Mouse (Mus musculus): ENCODE data around the gene Golm1.
A peak's percentile ranks its signal among the peaks of the same experiment; 100 is the strongest.

Golm1 gene

DNA sequence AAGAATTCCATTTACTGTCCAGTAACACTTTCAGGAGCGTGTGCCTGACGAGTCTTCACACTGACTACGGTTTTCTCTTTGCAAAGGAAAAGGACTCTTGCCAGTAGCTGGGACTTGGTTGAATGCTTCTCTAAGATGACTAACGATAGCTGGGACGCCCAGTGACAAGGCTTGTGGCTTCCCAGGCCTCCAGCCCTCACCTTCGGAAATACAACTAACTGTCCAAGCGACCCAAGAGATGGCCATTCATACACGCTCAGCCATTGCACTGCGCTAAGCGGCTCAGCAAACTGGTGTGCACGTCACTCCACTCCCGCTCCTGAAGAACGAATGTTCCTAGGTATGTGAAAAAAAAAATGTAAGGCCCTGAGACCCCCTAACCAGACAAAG, 855 bp downstream of the Golm1 start:
- no peak for DNase-seq

DNA sequence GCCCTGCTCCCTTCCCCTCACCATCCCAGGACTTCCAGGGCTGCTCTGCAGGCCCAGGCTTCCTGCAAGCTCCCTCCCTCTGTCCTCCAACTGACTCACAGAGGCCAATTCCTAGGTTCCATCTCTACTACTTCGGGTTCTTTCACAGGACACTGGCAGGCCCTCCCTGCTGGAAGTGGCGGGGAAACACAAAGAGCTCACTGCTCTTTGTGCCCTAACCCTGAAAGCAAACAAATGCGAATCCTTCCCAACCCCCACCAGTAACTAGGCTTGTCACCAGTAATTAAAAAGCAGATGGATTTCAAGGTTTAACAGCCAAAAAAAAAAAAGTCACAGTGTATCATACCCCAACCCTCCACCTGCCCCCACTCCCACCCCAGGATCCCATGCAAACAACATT, 1.4 kb downstream of the Golm1 start:
- DNase-seq, result no peak

DNA sequence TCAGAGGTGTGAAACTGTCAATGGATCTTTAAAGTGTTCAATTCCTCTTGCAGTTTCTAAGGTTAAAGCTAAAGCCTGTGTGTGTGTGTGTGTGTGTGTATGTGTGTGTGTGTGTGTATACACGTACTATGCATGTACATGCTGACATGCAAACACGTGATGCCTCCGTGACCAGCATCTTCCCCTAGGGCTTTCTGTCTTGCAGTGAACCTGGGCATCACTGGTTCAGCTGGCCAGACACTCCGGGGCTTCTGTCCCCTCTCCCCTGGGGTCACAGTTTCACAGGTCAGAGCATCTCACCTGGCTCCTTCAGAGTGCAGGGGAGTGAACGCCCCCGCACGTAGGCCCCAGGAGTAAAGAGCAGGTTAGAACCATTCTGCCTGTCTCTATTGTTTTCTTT, 2.0 kb downstream of the Golm1 start:
- DNase-seq, result no peak

DNA sequence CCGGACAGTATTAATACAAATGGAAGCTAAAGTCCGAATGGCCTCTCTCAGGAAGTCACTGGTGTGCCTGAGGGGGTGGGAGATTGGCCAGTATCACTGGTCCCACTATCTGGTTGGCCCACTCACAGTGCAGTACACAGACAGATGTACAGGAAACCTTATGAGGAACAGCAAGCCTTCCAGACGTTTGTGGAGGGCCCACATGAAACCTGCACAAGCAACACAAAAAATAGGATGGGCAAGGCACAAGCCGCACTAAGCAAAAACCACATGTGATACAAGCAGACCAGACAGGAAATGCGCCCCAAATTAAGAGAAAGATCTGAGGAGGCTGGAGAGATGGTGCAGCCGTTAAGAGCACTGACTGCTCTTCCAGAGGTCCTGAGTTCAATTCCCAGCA, 3.4 kb downstream of the Golm1 start:
- no peak for DNase-seq

DNA sequence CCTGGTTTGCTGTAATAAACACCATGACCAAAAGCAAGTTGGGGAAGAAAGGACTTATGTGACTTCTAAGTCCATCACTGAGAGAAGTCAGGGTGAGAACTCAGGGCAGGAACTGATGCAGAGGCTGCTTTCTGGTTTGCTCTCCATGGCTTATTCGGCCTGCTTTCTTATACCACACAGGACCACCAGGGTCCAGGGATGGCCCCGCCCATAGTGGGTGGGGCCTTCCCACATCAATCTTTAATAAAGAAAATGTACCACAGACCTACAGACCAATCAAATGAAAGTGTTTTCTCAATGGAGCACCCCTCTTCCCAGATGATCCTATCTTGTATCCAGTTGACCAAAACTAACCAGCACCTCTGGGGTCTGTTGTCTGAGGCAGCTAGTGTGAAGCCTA, 4.1 kb downstream of the Golm1 start:
- DNase-seq, result no peak

DNA sequence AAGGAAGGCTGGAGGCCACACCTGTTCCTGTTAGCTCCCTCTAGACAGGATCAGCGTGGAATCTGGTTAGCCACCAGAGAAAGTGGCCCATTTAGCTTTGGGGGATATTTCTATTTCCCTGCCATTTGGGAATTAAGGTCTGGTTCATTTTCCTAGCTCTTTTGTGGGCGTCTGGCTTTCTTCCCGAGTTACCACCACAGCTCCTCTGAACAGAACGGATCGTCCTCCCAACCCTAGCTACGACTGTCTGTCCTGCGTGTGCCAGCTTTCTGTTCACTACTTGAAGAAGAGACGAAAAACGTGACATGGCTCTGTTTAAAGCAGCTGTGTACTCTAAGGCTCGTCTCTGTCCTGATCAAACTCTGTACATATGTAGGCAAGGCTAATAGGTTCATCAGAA, 5.7 kb downstream of the Golm1 start:
- DNase-seq, result no peak

DNA sequence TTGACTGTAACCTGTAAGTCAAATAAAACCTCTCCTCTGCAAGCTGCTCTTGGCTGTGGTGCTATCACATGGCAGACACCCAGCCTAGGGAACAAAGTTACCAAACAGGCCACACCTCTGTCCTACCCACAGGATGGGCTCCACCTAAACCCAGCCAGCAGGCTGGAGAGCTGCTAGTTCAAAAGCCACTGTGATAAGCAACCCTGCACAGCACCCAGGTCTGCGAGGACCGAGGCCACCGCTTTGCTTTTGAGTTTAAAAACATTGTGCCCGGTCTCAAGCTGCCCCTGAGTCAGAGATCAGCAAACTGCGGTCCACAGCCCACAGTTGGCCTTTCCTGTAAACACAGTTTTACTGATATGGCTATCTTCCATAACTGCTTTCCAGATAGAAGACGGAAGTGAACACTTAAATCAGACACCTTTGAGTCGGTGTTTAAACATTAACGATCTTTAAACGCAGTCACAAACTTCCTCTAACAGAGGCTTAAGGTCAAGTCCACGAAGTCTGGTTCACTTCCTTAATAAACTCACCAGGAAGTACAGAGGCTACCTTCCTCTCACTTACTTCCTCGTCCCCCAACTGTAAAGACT, 7.0 kb downstream of the Golm1 start:
- peak in 1 of 2 experiments; percentile 29 for DNase-seq

DNA sequence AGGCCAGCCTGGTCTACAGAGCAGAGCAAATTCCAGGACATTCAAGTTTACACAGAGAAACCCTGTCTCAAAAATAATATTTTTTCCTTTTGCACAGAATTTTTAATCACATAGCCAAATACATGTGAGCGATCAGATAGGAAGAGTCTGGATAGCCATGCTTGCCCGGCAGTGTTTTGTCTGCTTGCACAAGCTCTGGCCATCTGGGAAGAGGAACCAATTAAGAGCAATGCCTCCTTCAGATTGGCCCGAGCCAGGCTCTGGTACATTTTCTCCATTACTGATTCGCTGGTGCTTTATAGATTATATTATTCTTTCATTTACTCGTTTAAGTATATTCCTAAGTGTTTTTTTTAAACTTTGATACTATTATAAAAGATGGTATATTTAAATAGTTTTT, 7.8 kb downstream of the Golm1 start:
- no peak for DNase-seq

DNA sequence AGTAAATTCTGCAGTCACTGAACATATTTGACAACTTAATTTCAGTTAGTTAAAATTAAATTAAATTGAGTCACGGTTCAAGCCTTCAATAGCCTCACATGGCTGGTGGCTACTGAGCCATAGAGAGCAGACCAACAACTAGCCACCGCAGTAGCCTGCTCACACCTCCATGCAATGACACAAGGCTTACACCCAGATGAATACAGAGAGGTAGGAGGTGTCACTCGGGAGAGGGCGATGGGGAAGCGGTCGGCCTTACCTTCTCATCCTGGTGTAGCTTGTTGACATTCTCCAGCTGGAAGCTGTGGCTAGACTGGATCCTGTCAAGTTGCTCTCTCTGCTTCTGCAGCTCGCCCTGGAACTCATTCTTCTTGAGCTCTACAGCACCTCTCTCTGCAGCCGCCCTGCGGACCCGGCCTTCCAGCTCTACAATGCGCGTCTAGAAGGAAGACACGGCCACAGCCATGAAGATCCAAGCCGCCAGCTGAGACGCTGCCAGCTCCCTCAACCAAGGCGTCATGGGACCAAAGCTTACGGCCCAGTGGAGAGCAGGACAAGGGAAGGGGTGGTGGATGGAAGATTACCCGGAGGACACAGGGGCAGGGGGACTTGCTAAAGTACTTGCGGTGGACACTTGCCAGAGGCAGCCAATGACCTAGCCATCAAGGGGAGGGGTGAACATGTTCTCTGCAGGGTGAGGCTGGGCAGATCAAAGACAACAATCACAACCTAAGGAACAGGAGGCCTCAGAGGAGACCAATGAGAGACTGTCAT, 11.5 kb downstream of the Golm1 start:
- peak; percentile 37 to 42 for DNase-seq

DNA sequence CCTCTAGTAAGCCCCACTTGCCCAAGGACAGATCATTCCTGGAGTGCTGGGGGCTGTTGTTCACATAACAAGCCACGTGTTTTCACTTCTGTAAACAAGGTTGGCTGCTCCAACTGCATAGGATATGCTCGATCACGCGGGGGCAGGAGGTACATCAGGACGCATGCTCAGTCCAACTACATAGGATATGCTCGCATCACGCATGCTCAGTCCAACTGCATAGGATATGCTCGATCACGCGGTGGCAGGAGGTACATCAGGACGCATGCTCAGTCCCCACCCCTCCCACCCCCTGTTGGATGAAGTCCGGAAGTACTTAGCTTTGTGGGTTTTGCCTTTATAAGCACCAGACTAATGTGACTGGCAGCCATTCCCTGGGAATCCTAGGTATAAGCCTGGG, 13.6 kb downstream of the Golm1 start:
- DNase-seq, result no peak

DNA sequence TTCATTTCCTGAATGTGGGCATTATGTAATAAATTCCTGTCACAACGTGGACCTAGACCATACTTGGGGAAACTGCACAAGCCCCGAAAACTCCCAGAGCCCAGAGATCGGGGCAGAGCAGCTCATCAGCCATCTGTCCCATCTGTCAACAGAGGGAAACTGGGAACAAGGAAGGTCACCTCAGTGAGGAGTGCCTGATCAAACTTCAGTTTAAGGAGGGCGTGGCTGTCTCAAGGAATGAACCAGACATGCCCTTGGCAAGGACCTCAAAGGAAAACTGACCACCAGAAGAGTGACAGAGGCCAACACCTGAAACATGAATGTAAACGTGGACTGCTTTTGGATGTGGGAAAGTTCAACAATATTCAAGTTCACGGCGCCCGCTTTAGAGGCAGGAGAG, 14.2 kb downstream of the Golm1 start:
- DNase-seq, result no peak

DNA sequence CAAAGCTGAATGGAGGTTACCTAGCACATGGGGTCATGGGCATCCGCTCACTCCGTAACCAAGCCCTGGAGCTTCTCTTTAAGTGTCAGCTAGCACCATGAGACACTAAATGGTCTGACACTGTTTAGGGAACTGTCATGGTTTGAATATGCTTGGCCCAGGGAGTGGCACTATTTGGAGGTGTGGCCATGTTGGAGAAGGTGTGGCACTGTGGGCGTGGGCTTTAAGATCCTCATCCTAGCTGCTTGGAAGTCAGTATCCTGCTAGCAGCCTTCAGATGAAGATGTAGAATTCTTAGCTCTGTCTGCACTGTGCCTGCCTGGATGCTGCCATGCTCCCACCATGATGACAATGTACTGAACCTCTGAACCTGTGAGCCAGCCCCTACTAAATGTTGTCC, 15.2 kb downstream of the Golm1 start:
- DNase-seq, result no peak

DNA sequence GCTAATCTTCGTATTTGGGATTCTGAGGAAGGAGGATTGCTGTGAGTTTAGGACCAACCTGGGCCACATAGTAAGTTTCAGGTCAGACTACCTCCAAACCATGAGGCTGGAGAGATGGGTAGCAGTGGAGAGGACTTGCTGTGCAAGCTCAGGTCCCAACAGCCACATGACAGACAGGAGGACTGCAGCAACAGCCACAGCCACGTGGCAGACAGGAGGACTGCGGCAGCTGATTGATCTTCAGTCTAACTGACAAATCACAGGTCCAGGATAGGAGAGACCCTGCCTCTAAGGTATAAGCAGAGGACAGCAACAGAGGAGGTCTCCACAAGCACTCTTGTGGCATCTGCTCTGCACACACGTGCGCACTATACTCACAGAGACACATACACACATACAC, 17.8 kb downstream of the Golm1 start:
- DNase-seq, result no peak

DNA sequence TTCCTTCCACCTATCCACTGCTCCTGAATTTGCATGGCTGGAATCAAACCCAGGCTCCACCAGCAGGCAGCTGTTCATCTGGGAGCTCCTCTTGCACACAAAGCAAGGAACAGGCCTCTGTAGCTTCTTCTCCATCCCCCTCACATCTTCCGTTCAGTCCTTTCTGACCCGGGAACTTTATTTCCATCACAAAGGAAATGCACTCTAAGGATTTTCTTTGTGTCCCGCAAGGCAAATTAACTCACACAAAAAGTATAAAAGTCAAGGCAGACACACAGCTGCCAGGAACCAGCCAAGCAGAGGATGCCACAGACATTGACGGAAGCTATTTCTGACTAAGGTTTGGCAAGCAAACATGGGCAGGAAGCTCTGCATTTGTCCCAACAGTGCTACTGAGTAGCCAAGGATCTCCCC, 18.6 kb downstream of the Golm1 start:
- DNase-seq, result peak; percentile 18 to 24

DNA sequence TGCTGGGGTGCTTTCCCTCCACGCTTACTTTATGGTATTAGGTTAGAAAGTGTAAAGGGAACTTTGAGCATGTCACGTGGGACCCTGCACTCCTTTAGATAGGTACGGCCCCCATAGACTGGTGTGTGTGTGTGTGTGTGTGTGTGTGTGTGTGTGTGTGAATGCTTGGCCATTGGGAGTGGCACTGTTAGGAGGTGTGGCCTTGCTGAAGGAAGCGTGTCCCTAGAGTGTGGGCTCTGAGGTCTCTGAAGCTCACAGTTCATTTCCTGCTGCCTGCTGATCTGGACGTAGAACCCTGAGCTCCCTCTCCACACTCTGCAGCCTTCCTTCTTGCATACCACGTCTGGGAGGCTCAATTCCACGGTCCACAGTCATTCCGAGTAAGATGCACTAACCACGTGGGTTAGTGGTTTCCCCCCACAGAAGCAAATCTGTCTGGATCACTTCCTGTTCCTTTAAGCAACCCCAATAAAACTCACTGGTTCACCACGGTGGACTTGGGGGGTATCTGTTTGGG, 19.2 kb downstream of the Golm1 start:
- no peak for DNase-seq

DNA sequence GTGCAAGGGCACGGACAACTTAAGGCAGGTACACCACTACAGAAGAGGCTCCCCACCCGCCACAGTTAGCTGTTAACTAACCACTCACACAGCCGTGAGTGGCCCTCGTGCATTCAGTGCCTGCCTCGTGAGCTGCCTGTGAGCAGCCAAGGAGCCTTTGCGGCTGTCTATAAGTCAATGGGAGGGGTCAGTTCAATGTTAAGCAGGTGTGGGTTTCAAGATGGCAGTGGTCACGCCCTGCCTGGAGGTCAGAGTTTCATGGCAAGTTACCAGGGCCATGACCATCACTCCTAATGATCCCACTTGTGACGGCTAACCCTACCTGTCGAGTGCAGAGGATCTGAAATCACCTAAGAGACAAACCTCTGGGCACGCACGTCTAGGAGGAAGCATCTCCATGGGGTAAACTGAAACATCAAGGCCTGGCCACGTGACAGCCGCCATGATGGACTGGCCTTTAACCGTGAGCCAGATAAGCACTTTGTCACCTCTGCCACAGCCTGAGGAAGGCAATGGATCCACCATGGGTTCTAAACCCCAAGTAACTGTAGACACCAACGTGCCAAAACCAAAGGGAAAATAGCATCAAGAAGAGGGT, 19.8 kb downstream of the Golm1 start:
- DNase-seq, result no peak

DNA sequence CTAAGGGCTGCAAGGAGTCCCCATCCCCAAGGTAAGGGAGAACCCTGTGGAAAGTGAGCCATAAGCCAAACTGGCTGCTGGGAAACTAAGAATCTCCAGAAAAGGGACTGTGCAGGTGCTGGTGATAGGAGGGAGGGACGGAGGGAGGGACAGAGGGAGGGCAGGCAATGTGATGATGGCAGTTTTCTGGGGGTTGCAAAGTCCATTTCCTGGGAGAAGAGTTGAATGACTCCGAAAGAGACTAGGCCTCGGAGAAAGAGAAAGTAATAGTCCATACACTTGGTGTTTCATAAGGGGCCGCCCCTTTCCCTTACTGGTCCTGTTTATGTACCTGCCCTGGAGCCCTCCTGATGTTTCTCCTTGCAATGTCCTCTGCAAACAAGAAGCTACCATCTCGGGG, 21.1 kb downstream of the Golm1 start:
- DNase-seq, result no peak

DNA sequence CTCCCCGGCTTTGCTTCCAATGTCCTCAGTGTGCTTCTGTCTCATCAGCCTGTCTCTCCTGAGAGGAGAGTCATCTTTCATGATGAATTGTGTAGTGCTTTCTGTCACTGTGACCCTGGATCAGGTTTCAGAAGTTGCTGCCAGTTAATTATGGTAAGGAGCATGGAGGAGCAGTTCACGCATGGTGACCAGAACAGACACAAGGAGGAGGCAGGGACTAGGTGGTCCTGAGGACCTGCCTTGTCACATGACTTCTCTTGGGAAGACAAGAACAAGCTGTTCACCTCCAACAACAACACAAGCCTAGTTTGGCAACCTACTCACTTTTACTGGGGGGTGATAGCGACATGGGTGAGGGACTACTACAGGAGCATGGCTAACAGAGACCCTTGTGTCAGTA, 22.5 kb downstream of the Golm1 start:
- DNase-seq, result no peak

DNA sequence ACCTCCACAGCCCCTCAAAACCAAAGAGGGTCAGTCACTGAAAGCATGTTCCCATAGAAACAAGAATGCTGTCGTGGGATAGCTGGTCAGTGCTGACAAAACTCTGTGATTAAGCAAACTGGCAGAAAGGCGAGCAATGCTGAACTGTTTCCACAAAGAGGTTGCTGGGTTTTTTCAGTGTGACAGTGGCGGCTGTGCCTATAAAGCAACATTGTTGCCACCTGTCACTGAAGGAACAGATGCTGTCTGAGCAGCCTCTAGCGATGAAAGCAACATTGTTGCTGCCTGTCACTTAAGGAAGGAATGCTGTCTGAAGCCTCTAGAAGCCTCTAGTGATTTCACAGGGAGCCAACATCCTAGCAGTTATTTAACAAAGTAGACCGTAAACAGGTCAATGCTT, 23.0 kb downstream of the Golm1 start:
- no peak for DNase-seq

DNA sequence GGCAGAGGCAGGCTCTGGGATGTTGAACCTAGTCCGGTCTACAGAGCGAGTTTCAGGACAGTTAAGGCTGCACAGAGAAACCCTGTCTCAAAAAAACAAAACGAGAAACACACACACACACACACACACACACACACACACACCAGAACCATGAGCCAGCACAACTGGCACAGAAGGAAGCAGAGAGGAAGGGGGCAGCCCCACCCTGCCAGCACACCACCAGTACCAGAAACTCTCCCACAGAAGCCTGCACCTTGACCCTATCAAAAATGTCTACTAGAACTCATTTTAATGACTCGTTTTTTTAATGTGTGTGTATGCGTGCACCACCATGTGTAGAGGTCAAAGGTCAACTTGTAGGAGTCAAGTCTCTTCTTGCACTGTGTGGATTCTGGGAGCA, 25.8 kb downstream of the Golm1 start:
- DNase-seq, result no peak

DNA sequence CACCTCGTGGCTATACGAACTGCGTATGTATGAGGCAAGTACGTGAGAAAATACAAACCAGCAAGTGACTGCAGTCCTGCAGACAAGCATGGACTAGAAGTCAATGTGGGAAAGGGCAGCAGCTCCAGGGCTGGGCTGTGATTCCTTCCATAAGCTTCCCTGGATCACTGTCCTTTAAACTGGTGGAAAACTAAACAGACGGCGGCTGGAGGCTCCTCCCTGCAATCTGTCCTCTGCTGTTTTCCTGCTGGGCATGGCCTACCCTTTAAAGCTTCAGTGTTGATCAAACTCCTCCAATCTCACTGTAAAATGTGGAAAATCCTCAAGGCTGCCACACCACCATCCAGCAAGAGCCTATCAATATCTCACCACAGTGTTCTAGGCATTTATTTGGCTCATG, 27.0 kb downstream of the Golm1 start:
- no peak for DNase-seq

DNA sequence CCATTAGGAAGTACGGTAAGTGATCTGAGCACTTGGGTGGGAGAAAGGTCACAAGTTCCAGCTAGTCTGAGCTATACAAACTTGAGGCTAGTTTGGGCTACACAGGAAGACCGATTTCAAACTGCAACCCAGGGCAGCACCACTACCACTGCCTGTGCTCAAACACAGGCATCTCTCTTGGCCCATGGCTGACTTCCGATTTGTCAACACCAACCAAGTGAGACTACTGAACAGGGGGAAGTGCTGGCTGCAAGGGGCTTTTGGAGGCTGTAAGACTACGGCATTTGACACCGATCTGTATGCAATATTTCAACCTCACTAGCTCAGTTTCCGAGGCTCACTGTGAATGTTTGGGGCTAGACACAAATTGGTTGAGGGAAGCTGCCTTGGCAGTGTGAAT, 28.1 kb downstream of the Golm1 start:
- DNase-seq, result no peak

DNA sequence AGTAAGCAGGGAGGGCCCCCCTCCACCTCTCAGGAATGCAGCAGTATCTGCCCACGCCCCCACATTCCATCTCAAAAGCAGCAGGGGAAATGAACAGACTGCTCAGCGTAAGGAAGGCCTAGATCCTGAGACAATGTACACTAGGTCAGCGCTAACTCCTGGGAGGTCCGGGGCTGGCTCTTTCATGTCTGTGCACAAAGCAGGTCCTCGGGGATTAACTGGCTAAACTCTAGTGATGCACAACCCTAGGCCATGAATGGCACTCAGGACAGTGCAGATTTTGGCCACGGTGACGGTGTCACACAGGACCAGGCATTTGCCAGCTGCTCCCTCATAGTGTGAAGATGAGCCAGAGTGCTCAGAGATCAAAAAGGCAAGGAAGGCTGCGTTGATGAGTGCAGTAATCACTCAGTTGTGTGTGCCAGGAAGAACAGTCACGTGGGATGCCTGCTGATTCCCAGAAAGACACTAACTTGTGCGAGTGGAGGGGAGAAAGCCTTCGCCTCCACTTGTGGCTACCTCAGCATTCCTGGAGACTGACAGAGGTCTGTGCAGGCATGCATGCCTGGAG, 28.9 kb downstream of the Golm1 start:
- peak; percentile 24 to 44 for DNase-seq

DNA sequence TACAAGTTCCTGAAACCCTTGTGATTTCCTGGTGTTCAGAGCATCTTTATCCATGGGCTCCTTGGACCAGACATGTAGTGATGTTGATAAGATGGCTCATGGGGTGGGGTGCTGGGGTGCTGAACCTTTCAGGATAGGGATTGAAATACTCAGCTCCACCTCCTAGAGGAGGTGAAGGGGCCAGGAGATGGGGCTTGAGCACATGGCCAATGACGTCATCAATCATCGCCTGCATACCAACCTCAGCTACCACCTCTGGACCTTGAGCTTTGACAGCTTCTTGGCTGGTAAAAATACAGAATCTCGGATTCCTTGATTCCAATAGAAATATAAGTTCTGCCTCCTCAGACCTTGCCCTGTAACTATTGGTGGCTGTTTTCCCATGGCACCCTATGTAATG, 30.1 kb downstream of the Golm1 start:
- no peak for DNase-seq
